8 mouse cellular contexts compared by ENCODE assay signal in genomic region chr13:46043016-46043415, GRCm38 (mm10).
DNase-seq lines count a peak whose midpoint lies in the region; ATAC-seq and TF ChIP-seq lines count a peak whose summit lies in the region.
"Had no signal": no experiment of that assay in that cellular context is flagged by ENCODE, and none has a peak within 500 bp of the region (broad histone marks: within the 10 kb centered on the region; RNA-seq: fewer than 3 reads in every experiment).

No protein-coding gene starts in this region.

- no peaks in the 10 kb centered on the region for H3K27me3 ChIP-seq in lung, embryonic 15.5 days
- H3K27me3 ChIP-seq in intestine, embryonic 15.5 days (replicated peaks), result no peaks in the 10 kb centered on the region
- H3K27me3 ChIP-seq in midbrain, embryonic 14.5 days (ENCODE audit: control insufficient read depth, insufficient read depth, low read length), result no peaks in the 10 kb centered on the region
- H3K27me3 ChIP-seq: neural tube, embryonic 12.5 days had no signal

- H3K27ac ChIP-seq in lung, embryonic 15.5 days, result no peak overlapping the region
- peak overlapping the region; percentile 48; the same call in 1 of the 2 replicates for H3K27ac ChIP-seq in intestine, embryonic 15.5 days
- no peak overlapping the region for H3K27ac ChIP-seq in midbrain, embryonic 14.5 days (replicated peaks; ENCODE audit: low read depth, low read length)
- H3K27ac ChIP-seq: neural tube, embryonic 12.5 days had no signal

- no peak overlapping the region for H3K4me3 ChIP-seq in lung, embryonic 15.5 days
- H3K4me3 ChIP-seq in intestine, embryonic 15.5 days (replicated peaks), result no peak overlapping the region
- H3K4me3 ChIP-seq in midbrain, embryonic 14.5 days (replicated peaks; ENCODE audit: low read depth, low read length), result no peak overlapping the region
- H3K4me3 ChIP-seq: neural tube, embryonic 12.5 days had no signal

- TF ChIP-seq CTCF in brain, embryonic 14.5 days (IDR thresholded peaks at IDR 0.05; ENCODE audit: borderline replicate concordance, extremely low read depth, insufficient read depth, insufficient read length), result no peak

- H3K36me3 ChIP-seq in lung, embryonic 15.5 days, result no peaks in the 10 kb centered on the region
- no peaks in the 10 kb centered on the region for H3K36me3 ChIP-seq in intestine, embryonic 15.5 days
- no peaks in the 10 kb centered on the region for H3K36me3 ChIP-seq in midbrain, embryonic 14.5 days (ENCODE audit: control insufficient read depth, insufficient read depth, low read length)
- H3K36me3 ChIP-seq: neural tube, embryonic 12.5 days had no signal

- no peaks in the 10 kb centered on the region for H3K9me3 ChIP-seq in lung, embryonic 15.5 days
- H3K9me3 ChIP-seq in intestine, embryonic 15.5 days, result no peaks in the 10 kb centered on the region
- H3K9me3 ChIP-seq in midbrain, embryonic 14.5 days (ENCODE audit: control insufficient read depth, low read length), result no peaks in the 10 kb centered on the region
- H3K9me3 ChIP-seq: neural tube, embryonic 12.5 days had no signal

- no peak for ATAC-seq in lung, embryonic 15.5 days (ENCODE audit: borderline replicate concordance, extremely low read depth, low FRiP score, low TSS enrichment)
- peak; percentile 63 for ATAC-seq in intestine, embryonic 15.5 days
- ATAC-seq in megakaryocyte, adult 5-6 weeks (ENCODE audit: poor library complexity, severe bottlenecking), result peak; percentile 45; the same call in 1 of the 2 replicates
- no peak for ATAC-seq in midbrain, embryonic 14.5 days (ENCODE audit: low FRiP score, low TSS enrichment)

- H3K9ac ChIP-seq in lung, embryonic 15.5 days, result no peak overlapping the region
- no peak overlapping the region for H3K9ac ChIP-seq in intestine, embryonic 15.5 days
- no peak overlapping the region for H3K9ac ChIP-seq in midbrain, embryonic 14.5 days (replicated peaks; ENCODE audit: low read length)
- H3K9ac ChIP-seq: neural tube, embryonic 12.5 days had no signal

- H3K4me1 ChIP-seq in lung, embryonic 15.5 days, result no peaks in the 10 kb centered on the region
- H3K4me1 ChIP-seq in intestine, embryonic 15.5 days (replicated peaks), result 0 out of 2 replicates have a peak, but pooled peaks cover 4% of the 10 kb centered on the region
- H3K4me1 ChIP-seq in midbrain, embryonic 14.5 days (ENCODE audit: control insufficient read depth, insufficient read depth, low read length), result peaks cover 6% of the 10 kb centered on the region; the same call in 1 of the 2 replicates

- H3K4me2 ChIP-seq in lung, embryonic 15.5 days, result peak overlapping the region; percentile 16; the same call in 1 of the 2 replicates
- peak overlapping the region; percentile 32; the same call in 1 of the 2 replicates for H3K4me2 ChIP-seq in intestine, embryonic 15.5 days (replicated peaks)
- no peak overlapping the region for H3K4me2 ChIP-seq in midbrain, embryonic 14.5 days (ENCODE audit: low read length)
- H3K4me2 ChIP-seq: neural tube, embryonic 12.5 days had no signal

- TF ChIP-seq POLR2A in brain, embryonic 14.5 days (IDR thresholded peaks at IDR 0.05; ENCODE audit: borderline replicate concordance, extremely low read depth, insufficient read depth, insufficient read length, poor library complexity, severe bottlenecking), result no peak

- DNase-seq in lung, postnatal 14 days, result no peak
- DNase-seq in brain, embryonic 14.5 days (ENCODE audit: low read depth), result peak; percentile 43
- no peak for DNase-seq in midbrain, embryonic 14.5 days
- DNase-seq in urinary bladder, postnatal 36 days (ENCODE audit: low spot score in 2 of 2), result no peak

- 54% methylated on average over 10 of the region's 10 CpGs for WGBS in lung, embryonic 15.5 days
- 54% methylated on average over 10 of the region's 10 CpGs for WGBS in intestine, embryonic 15.5 days
- 37% methylated on average over 10 of the region's 10 CpGs for WGBS in midbrain, embryonic 14.5 days

Comparison
In these comparisons a context has a peak if more than half of its experiments do, and no peak if none do; other contexts are left out.
1. ATAC-seq: peak in intestine, embryonic 15.5 days (single experiment) and megakaryocyte, adult 5-6 weeks (single experiment); none in lung, embryonic 15.5 days (single experiment) and midbrain, embryonic 14.5 days (single experiment).